Mouse (Mus musculus): ENCODE data around the gene Gm20388. TPM values are rescaled to one million over a fixed set of nuclear protein-coding genes. Genes with fewer than 3 reads are reported as not detected.

The Gm20388 gene
- polyA plus RNA-seq, 1 experiment from 2014 or later: not detected

GRCm38 (mm10) chr8:123858574-123858940 lies 3947.9 kb downstream of the Gm20388 start:
- no peaks in the 10 kb centered on the region for H3K9me3 ChIP-seq (replicated peaks)
- H3K4me2 ChIP-seq: peak overlapping the region; percentile 98
- no peak; the same call in 1 of the 2 replicates for ATAC-seq (replicated peaks; ENCODE audit: insufficient number of reproducible peaks, insufficient read depth, low FRiP score, low read depth)
- no peaks in the 10 kb centered on the region for H3K36me3 ChIP-seq
- WGBS: under 1% methylated on average over 17 of the region's 17 CpGs
- H3K4me1 ChIP-seq (replicated peaks): peaks cover 14% of the 10 kb centered on the region; the same call in 1 of the 2 replicates
- H3K27me3 ChIP-seq: peaks cover 13% of the 10 kb centered on the region
- peak overlapping the region; percentile 94 for H3K4me3 ChIP-seq
- peak overlapping the region; percentile 75 for H3K9ac ChIP-seq
- no peak overlapping the region for H3K27ac ChIP-seq

DNA sequence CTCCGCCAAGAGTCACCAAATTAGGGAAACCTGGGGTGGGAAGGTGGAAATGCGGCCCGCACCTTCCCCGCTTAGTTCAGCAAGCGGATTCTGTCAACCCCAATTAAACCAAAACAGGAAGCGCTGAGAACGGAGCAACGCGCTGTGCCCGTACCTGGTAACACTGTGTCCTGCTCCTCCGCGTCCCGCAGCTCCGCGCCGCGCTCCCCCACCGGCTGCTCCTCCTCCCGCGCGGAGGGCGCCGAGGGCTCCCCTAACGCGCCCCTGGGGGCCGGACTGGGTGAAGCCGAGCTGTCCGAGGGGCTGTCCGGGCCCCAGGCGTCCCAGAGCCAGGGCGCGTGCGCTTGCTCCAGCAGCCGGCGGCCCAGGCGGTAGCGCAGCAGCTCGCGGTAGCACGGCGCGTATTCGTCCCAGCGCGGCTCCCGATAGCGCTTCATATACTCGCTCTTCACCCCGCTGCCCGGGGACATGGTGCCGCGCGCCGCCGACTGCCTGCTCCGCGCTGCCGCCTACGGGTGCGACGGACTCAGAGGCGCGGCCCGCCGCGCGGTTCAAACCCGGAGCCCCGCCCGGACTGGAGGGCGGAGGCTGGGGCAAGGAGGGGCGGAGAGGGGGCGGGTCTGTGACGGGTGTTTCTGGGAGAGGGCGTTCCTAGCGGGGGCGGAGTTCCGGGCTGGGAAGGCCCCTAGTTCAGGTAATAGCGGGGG lies 3948.5 kb downstream of the Gm20388 start:
- under 1% methylated on average over 65 of the region's 79 CpGs for WGBS
- peak overlapping the region; percentile 64 for H3K27ac ChIP-seq
- peak overlapping the region; percentile 98 for H3K4me2 ChIP-seq
- H3K4me1 ChIP-seq (replicated peaks): peaks cover 14% of the 10 kb centered on the region; the same call in 1 of the 2 replicates
- H3K27me3 ChIP-seq: peaks cover 17% of the 10 kb centered on the region
- no peaks in the 10 kb centered on the region for H3K9me3 ChIP-seq (replicated peaks)
- peak overlapping the region; percentile 75 for H3K9ac ChIP-seq
- no peaks in the 10 kb centered on the region for H3K36me3 ChIP-seq
- peak overlapping the region; percentile 94 for H3K4me3 ChIP-seq
- peak; percentile 97 for ATAC-seq (replicated peaks; ENCODE audit: insufficient number of reproducible peaks, insufficient read depth, low FRiP score, low read depth)

GRCm38 (mm10) chr8:123859648-123860259 lies 3949.1 kb downstream of the Gm20388 start, which contains the start of gene Ccsap:
TSS of gene Ccsap (minus strand) at chr8:123860209.
- ATAC-seq (replicated peaks; ENCODE audit: insufficient number of reproducible peaks, insufficient read depth, low FRiP score, low read depth): peak; percentile 61

DNA sequence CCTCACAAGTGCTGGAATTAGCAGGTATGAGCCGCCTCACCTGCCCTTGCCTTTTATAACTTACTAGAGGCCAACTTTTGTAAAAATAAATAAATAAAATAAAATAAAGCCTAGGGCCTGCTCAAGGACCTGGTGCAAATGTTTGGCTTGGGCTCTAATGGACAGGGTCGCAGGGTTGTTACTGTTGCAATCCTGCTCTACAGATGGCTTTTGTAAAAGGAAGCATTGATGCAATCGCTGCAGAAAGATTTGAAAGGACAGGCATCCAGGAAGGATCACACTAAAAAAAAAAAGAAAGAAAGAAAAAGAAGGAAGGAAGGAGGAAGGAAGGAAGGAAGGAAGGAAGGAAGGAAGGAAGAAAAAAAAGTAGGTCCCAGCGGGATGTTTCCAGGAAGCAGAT lies 3949.7 kb downstream of the Gm20388 start:
- Histone ChIP-seq H3K9ac (no peak overlapping the region), H3K4me2 (no peak overlapping the region)

More at GRCm38 (mm10) chr8:123859648-123860259, 3949.1 kb downstream of the Gm20388 start, which contains the start of gene Ccsap:
- peak within 1 kb of the TSS; percentile 94 for H3K4me3 ChIP-seq
- H3K9me3 ChIP-seq (replicated peaks): no peaks in the 10 kb centered on the region
- peak within 1 kb of the TSS; percentile 98 for H3K4me2 ChIP-seq
- peak within 1 kb of the TSS; percentile 64 for H3K27ac ChIP-seq
- peaks cover 19% of the 10 kb centered on the region for H3K27me3 ChIP-seq
- peak within 1 kb of the TSS; percentile 75 for H3K9ac ChIP-seq
- whole genome bisulfite sequencing: under 1% methylated on average over 48 of the region's 48 CpGs
- no peaks in the 10 kb centered on the region for H3K36me3 ChIP-seq
- peaks cover 14% of the 10 kb centered on the region; the same call in 1 of the 2 replicates for H3K4me1 ChIP-seq (replicated peaks)

DNA sequence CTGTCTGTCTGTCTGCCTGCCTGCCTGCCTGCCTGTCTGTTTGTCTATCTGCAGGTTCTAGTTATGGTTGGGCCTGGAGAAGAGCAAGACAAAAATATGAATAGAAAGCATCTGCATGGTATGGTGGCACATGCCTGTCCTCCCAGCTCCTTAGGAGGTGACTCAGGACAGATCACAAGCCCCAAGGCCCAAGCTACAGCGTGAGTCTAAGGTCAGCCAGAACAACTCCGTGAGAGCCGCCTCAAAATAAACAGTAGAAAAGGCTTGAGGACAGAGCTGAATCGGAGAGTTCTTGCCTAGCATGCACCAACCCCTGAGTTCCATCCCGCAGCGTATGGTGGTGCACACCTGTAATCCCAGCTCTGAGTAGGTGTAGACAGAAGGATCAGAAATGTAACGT lies 3955.1 kb downstream of the Gm20388 start:
- no peak overlapping the region for H3K4me2 ChIP-seq
- H3K4me1 ChIP-seq (replicated peaks): no peaks in the 10 kb centered on the region
- peaks cover 19% of the 10 kb centered on the region for H3K27me3 ChIP-seq
- no peaks in the 10 kb centered on the region for H3K36me3 ChIP-seq
- ATAC-seq (replicated peaks; ENCODE audit: insufficient number of reproducible peaks, insufficient read depth, low FRiP score, low read depth): no peak
- 70% methylated on average over 7 of the region's 7 CpGs for WGBS
- H3K27ac ChIP-seq: no peak overlapping the region
- H3K9me3 ChIP-seq (replicated peaks): no peaks in the 10 kb centered on the region
- H3K4me3 ChIP-seq: no peak overlapping the region
- no peak overlapping the region for H3K9ac ChIP-seq

More for the DNA sequence above, 3949.7 kb downstream of the Gm20388 start:
- H3K9me3 ChIP-seq (replicated peaks): no peaks in the 10 kb centered on the region
- no peak for ATAC-seq (replicated peaks; ENCODE audit: insufficient number of reproducible peaks, insufficient read depth, low FRiP score, low read depth)
- H3K4me1 ChIP-seq (replicated peaks): peaks cover 14% of the 10 kb centered on the region; the same call in 1 of the 2 replicates
- H3K4me3 ChIP-seq: peak overlapping the region; percentile 94; the same call in 1 of the 2 replicates
- 68% methylated on average over 4 of the region's 4 CpGs for WGBS
- H3K27me3 ChIP-seq: peaks cover 19% of the 10 kb centered on the region
- H3K27ac ChIP-seq: no peak overlapping the region
- H3K36me3 ChIP-seq: no peaks in the 10 kb centered on the region

DNA sequence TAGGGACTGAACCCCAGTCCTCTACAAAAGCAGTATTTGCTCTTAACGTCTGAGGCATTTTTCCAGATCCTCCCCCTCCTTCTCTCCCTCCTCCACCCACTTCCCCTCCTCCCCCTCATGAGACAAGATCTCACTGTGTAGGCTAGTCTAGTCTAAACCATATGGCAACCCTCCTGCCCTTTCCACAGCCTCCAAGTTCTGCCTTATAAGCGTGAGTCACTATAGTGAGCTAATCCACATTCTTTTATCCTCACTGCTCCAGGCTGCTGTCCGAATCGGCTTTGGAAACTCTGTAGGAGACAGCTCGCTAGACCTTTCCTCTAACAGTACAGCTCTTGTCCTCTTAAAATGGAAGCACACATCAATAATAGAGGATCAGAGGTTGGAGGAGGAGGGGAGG lies 3956.3 kb downstream of the Gm20388 start:
- H3K27me3 ChIP-seq: peaks cover 16% of the 10 kb centered on the region
- WGBS: 28% methylated on average over 5 of the region's 5 CpGs
- no peak overlapping the region for H3K4me2 ChIP-seq
- peaks cover 2% of the 10 kb centered on the region for H3K4me1 ChIP-seq (replicated peaks)
- no peak overlapping the region for H3K9ac ChIP-seq
- no peak overlapping the region for H3K27ac ChIP-seq
- no peaks in the 10 kb centered on the region for H3K36me3 ChIP-seq
- no peaks in the 10 kb centered on the region for H3K9me3 ChIP-seq (replicated peaks)
- ATAC-seq (replicated peaks; ENCODE audit: insufficient number of reproducible peaks, insufficient read depth, low FRiP score, low read depth): peak; percentile 39; the same call in 1 of the 2 replicates
- H3K4me3 ChIP-seq: no peak overlapping the region

DNA sequence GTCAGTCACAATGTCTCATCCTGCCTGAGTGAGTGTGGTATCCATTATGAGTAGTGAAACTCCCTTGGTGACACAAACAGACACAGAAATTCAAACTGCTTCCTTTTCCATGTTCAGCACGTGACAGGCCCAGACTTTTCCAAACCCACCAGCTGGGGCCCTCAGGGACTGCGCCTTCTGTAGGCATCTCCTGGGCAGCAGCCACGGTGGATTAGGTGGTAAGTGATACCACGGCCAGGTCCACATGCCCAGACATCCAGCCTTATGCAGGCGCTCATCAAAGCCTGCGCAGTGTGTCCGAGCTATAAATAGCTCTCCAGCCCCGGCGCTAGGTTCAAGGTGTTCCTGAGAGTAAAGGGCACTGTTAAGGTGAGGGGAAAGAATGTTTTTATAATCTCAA lies 3961.4 kb downstream of the Gm20388 start:
- no peak overlapping the region for H3K9ac ChIP-seq
- H3K4me2 ChIP-seq: no peak overlapping the region
- peaks cover 6% of the 10 kb centered on the region for H3K4me1 ChIP-seq (replicated peaks)
- no peaks in the 10 kb centered on the region for H3K36me3 ChIP-seq
- H3K9me3 ChIP-seq (replicated peaks): no peaks in the 10 kb centered on the region
- no peak overlapping the region for H3K27ac ChIP-seq
- H3K4me3 ChIP-seq: no peak overlapping the region
- no peaks in the 10 kb centered on the region for H3K27me3 ChIP-seq
- 41% methylated on average over 9 of the region's 9 CpGs for WGBS
- ATAC-seq (replicated peaks; ENCODE audit: insufficient number of reproducible peaks, insufficient read depth, low FRiP score, low read depth): peak; percentile 18; the same call in 1 of the 2 replicates

DNA sequence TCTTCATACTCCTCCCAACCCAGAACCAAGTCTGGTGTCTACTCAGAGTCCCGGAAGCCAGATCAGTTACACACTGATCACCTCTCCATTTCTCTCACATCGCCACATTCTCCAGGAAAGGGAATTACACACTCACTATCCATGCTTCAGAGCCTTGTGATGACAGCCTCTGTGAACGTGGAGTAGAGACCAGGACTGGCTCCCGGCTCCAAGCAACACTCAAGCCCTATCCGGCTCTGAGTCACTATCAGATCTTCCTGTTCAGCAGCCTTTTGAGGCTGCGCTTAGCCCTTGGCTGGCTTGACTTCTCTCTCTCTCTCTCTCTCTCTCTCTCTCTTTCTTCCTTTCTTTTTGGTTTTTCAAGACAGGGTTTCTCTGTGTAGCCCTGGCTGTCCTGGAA lies 3962.7 kb downstream of the Gm20388 start:
- WGBS: 40% methylated on average over 6 of the region's 6 CpGs
- Histone ChIP-seq H3K9ac (no peak overlapping the region), H3K9me3 (replicated peaks) (no peaks in the 10 kb centered on the region), H3K4me3 (no peak overlapping the region), H3K4me2 (no peak overlapping the region), H3K27me3 (no peaks in the 10 kb centered on the region), H3K27ac (no peak overlapping the region), H3K36me3 (no peaks in the 10 kb centered on the region), H3K4me1 (replicated peaks) (peaks cover 6% of the 10 kb centered on the region)
- no peak for ATAC-seq (replicated peaks; ENCODE audit: insufficient number of reproducible peaks, insufficient read depth, low FRiP score, low read depth)

GRCm38 (mm10) chr8:123874324-123874723 lies 3963.7 kb downstream of the Gm20388 start:
- WGBS: 66% methylated on average over 11 of the region's 11 CpGs

DNA sequence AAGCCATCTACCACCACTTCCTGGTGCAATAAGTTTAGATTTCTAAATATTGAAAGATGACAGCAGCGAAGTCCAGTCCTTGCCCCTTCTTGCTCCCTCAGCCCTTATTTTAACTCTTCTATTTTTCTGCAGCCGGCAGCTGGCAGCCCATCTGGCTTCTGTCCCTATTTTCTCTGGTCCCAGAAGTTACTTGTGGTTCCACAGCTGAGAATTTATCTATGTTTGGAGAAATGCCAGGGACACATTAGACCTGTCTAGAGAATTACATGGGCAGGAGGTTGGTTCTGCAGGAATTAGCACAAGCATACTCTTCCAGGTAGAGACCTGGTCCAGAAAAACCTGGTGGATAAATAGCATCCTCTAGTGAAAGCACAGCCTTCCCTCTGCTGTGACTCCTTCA lies 3967.2 kb downstream of the Gm20388 start:
- 64% methylated on average over 2 of the region's 2 CpGs for WGBS
- Histone ChIP-seq H3K36me3 (no peaks in the 10 kb centered on the region), H3K9me3 (replicated peaks) (no peaks in the 10 kb centered on the region), H3K9ac (no peak overlapping the region), H3K27ac (no peak overlapping the region), H3K4me1 (replicated peaks) (no peaks in the 10 kb centered on the region), H3K4me3 (no peak overlapping the region), H3K4me2 (no peak overlapping the region), H3K27me3 (0 out of 2 replicates have a peak, but pooled peaks cover 3% of the 10 kb centered on the region)
- no peak for ATAC-seq (replicated peaks; ENCODE audit: insufficient number of reproducible peaks, insufficient read depth, low FRiP score, low read depth)

More at GRCm38 (mm10) chr8:123874324-123874723, 3963.7 kb downstream of the Gm20388 start:
- no peak overlapping the region for H3K4me3 ChIP-seq
- no peak overlapping the region for H3K27ac ChIP-seq
- no peak for ATAC-seq (replicated peaks; ENCODE audit: insufficient number of reproducible peaks, insufficient read depth, low FRiP score, low read depth)
- H3K9ac ChIP-seq: no peak overlapping the region
- H3K9me3 ChIP-seq (replicated peaks): no peaks in the 10 kb centered on the region
- H3K27me3 ChIP-seq: 0 out of 2 replicates have a peak, but pooled peaks cover 3% of the 10 kb centered on the region
- no peak overlapping the region for H3K4me2 ChIP-seq
- H3K4me1 ChIP-seq (replicated peaks): peaks cover 6% of the 10 kb centered on the region
- no peaks in the 10 kb centered on the region for H3K36me3 ChIP-seq

DNA sequence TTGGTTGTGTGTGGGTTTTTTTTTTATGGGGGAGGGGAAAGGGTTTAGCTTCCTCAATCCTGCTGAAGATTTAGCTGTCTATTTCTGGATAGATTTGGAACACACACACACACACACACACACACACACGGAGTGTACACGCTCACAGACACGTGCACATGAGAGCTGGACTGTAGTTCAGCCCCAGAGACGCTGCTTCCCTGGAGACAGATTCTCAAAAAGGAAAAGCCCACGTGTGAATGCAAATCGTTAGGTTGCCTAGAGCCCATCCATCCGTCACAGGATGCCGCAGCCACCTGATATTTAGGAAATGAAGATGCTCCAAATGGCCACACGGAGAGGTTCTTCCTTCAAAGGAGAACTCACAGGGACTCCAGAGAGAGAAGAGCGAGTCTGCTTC lies 3969.6 kb downstream of the Gm20388 start:
- Histone ChIP-seq H3K36me3 (no peaks in the 10 kb centered on the region), H3K27me3 (peaks cover 6% of the 10 kb centered on the region; the same call in 1 of the 2 replicates), H3K4me3 (no peak overlapping the region), H3K27ac (no peak overlapping the region), H3K4me1 (replicated peaks) (peaks cover 15% of the 10 kb centered on the region), H3K4me2 (no peak overlapping the region), H3K9ac (no peak overlapping the region), H3K9me3 (replicated peaks) (no peaks in the 10 kb centered on the region)
- 63% methylated on average over 10 of the region's 10 CpGs for WGBS
- no peak for ATAC-seq (replicated peaks; ENCODE audit: insufficient number of reproducible peaks, insufficient read depth, low FRiP score, low read depth)
